Mouse (Mus musculus): ENCODE measurements around the gene Cyb5d1.
A peak's percentile ranks its signal among the peaks of the same experiment; 100 is the strongest.

The Cyb5d1 gene

GRCm38 (mm10) chr11:69416509-69416908 lies 21.1 kb upstream of the Cyb5d1 start:
- DNase-seq (ENCODE audit: low spot score in 2 of 2), result no peak

GRCm38 (mm10) chr11:69415668-69416451 lies 20.4 kb upstream of the Cyb5d1 start:
- DNase-seq (ENCODE audit: low spot score in 2 of 2), result peak; percentile 77 to 83

GRCm38 (mm10) chr11:69415327-69415667 lies 19.9 kb upstream of the Cyb5d1 start:
- peak; percentile 77 to 86 for DNase-seq (ENCODE audit: low spot score in 2 of 2)

- DNase-seq (ENCODE audit: low spot score in 2 of 2), result peak; percentile 25 to 42
Observed at GRCm38 (mm10) chr11:69414421-69415326, 19.2 kb upstream of the Cyb5d1 start.

- peak; percentile 82 to 88 for DNase-seq (ENCODE audit: low spot score in 2 of 2)
Observed at GRCm38 (mm10) chr11:69413221-69414181, 18.1 kb upstream of the Cyb5d1 start, which contains the start of gene Kdm6b. Kdm6b (minus strand) TSS chr11:69413675.

- peak in 1 of 2 experiments; percentile 33 for DNase-seq (ENCODE audit: low spot score in 2 of 2)
Observed at GRCm38 (mm10) chr11:69412548-69412947, 17.1 kb upstream of the Cyb5d1 start.

GRCm38 (mm10) chr11:69411538-69412203 lies 16.2 kb upstream of the Cyb5d1 start:
- peak; percentile 75 to 80 for DNase-seq (ENCODE audit: low spot score in 2 of 2)

- DNase-seq (ENCODE audit: low spot score in 2 of 2), result peak; percentile 97
Observed at GRCm38 (mm10) chr11:69411073-69411535, 15.7 kb upstream of the Cyb5d1 start.

- DNase-seq (ENCODE audit: low spot score in 2 of 2), result peak; percentile 73 to 83
Observed at GRCm38 (mm10) chr11:69410310-69411072, 15.1 kb upstream of the Cyb5d1 start.

- peak in 1 of 2 experiments; percentile 73 for DNase-seq (ENCODE audit: low spot score in 2 of 2)
Observed at GRCm38 (mm10) chr11:69410045-69410309, 14.5 kb upstream of the Cyb5d1 start.

- peak; percentile 88 to 89 for DNase-seq (ENCODE audit: low spot score in 2 of 2)
Observed at GRCm38 (mm10) chr11:69409378-69410044, 14.1 kb upstream of the Cyb5d1 start.

- peak; percentile 86 to 93 for DNase-seq (ENCODE audit: low spot score in 2 of 2)
Observed at GRCm38 (mm10) chr11:69408541-69409377, 13.3 kb upstream of the Cyb5d1 start.

- DNase-seq (ENCODE audit: low spot score in 2 of 2), result no peak
Observed at GRCm38 (mm10) chr11:69407724-69408004, 12.2 kb upstream of the Cyb5d1 start.

GRCm38 (mm10) chr11:69406867-69407723 lies 11.7 kb upstream of the Cyb5d1 start:
- DNase-seq (ENCODE audit: low spot score in 2 of 2), result peak in 1 of 2 experiments; percentile 42

GRCm38 (mm10) chr11:69406282-69406681 lies 10.9 kb upstream of the Cyb5d1 start:
- DNase-seq (ENCODE audit: low spot score in 2 of 2), result peak; percentile 29 to 46

- peak in 1 of 2 experiments; percentile 21 for DNase-seq (ENCODE audit: low spot score in 2 of 2)
Observed at GRCm38 (mm10) chr11:69405397-69406200, 10.2 kb upstream of the Cyb5d1 start.
